Mouse (Mus musculus): ENCODE measurements around the gene Tenm2. TPM values are rescaled to one million over a fixed set of nuclear protein-coding genes. Genes with fewer than 3 reads are reported as not detected.

Tenm2 gene
- total RNA-seq, 1 experiment from 2014 or later: 0.12 TPM

- no peak for ATAC-seq (ENCODE audit: extremely low read depth, insufficient number of reproducible peaks, low FRiP score, poor library complexity, severe bottlenecking)
Observed at GRCm38 (mm10) chr11:36671196-36671595, 564.6 kb downstream of the Tenm2 start.

- no peak for ATAC-seq (ENCODE audit: extremely low read depth, insufficient number of reproducible peaks, low FRiP score, poor library complexity, severe bottlenecking)
Observed at GRCm38 (mm10) chr11:36664026-36664425, 571.7 kb downstream of the Tenm2 start.

- no peak for ATAC-seq (ENCODE audit: extremely low read depth, insufficient number of reproducible peaks, low FRiP score, poor library complexity, severe bottlenecking)
Observed at GRCm38 (mm10) chr11:36663571-36663970, 572.2 kb downstream of the Tenm2 start.

- ATAC-seq (ENCODE audit: extremely low read depth, insufficient number of reproducible peaks, low FRiP score, poor library complexity, severe bottlenecking): no peak
Observed at GRCm38 (mm10) chr11:36653656-36654323, 582.0 kb downstream of the Tenm2 start.

- ATAC-seq (ENCODE audit: extremely low read depth, insufficient number of reproducible peaks, low FRiP score, poor library complexity, severe bottlenecking): no peak
Observed at GRCm38 (mm10) chr11:36647179-36647578, 588.6 kb downstream of the Tenm2 start.

- ATAC-seq (ENCODE audit: extremely low read depth, insufficient number of reproducible peaks, low FRiP score, poor library complexity, severe bottlenecking): no peak
Observed at GRCm38 (mm10) chr11:36635082-36635481, 600.7 kb downstream of the Tenm2 start.

- no peak for ATAC-seq (ENCODE audit: extremely low read depth, insufficient number of reproducible peaks, low FRiP score, poor library complexity, severe bottlenecking)
Observed at GRCm38 (mm10) chr11:36632201-36632600, 603.6 kb downstream of the Tenm2 start.

- no peak for ATAC-seq (ENCODE audit: extremely low read depth, insufficient number of reproducible peaks, low FRiP score, poor library complexity, severe bottlenecking)
Observed at GRCm38 (mm10) chr11:36613807-36614206, 622.0 kb downstream of the Tenm2 start.

- no peak for ATAC-seq (ENCODE audit: extremely low read depth, insufficient number of reproducible peaks, low FRiP score, poor library complexity, severe bottlenecking)
Observed at GRCm38 (mm10) chr11:36604815-36605382, 630.9 kb downstream of the Tenm2 start.

GRCm38 (mm10) chr11:36604272-36604671 is 631.5 kb downstream of the Tenm2 start:
- no peak for ATAC-seq (ENCODE audit: extremely low read depth, insufficient number of reproducible peaks, low FRiP score, poor library complexity, severe bottlenecking)

GRCm38 (mm10) chr11:36592471-36592870 is 643.3 kb downstream of the Tenm2 start:
- ATAC-seq (ENCODE audit: extremely low read depth, insufficient number of reproducible peaks, low FRiP score, poor library complexity, severe bottlenecking): no peak

- ATAC-seq (ENCODE audit: extremely low read depth, insufficient number of reproducible peaks, low FRiP score, poor library complexity, severe bottlenecking): no peak
Observed at GRCm38 (mm10) chr11:36566146-36566545, 669.6 kb downstream of the Tenm2 start.

- no peak for ATAC-seq (ENCODE audit: extremely low read depth, insufficient number of reproducible peaks, low FRiP score, poor library complexity, severe bottlenecking)
Observed at GRCm38 (mm10) chr11:36562851-36563250, 672.9 kb downstream of the Tenm2 start.

- ATAC-seq (ENCODE audit: extremely low read depth, insufficient number of reproducible peaks, low FRiP score, poor library complexity, severe bottlenecking): no peak
Observed at GRCm38 (mm10) chr11:36560785-36561548, 674.8 kb downstream of the Tenm2 start.

- ATAC-seq (ENCODE audit: extremely low read depth, insufficient number of reproducible peaks, low FRiP score, poor library complexity, severe bottlenecking): no peak
Observed at GRCm38 (mm10) chr11:36557316-36557715, 678.4 kb downstream of the Tenm2 start.

- no peak for ATAC-seq (ENCODE audit: extremely low read depth, insufficient number of reproducible peaks, low FRiP score, poor library complexity, severe bottlenecking)
Observed at GRCm38 (mm10) chr11:36553286-36553685, 682.5 kb downstream of the Tenm2 start.

- no peak for ATAC-seq (ENCODE audit: extremely low read depth, insufficient number of reproducible peaks, low FRiP score, poor library complexity, severe bottlenecking)
Observed at GRCm38 (mm10) chr11:36550649-36551048, 685.1 kb downstream of the Tenm2 start.

- no peak for ATAC-seq (ENCODE audit: extremely low read depth, insufficient number of reproducible peaks, low FRiP score, poor library complexity, severe bottlenecking)
Observed at GRCm38 (mm10) chr11:36549398-36550139, 686.2 kb downstream of the Tenm2 start.

- no peak for ATAC-seq (ENCODE audit: extremely low read depth, insufficient number of reproducible peaks, low FRiP score, poor library complexity, severe bottlenecking)
Observed at GRCm38 (mm10) chr11:36548139-36548538, 687.6 kb downstream of the Tenm2 start.
